ENCODE assay signal across 8 mouse cellular contexts in genomic region chr10:75667115-75667910, GRCm38 (mm10). TPM values are rescaled to one million over a fixed set of nuclear protein-coding genes. Genes with fewer than 3 reads are reported as not detected.
A peak's percentile ranks its signal among the peaks of the same experiment; 100 is the strongest.
DNase-seq lines count a peak whose midpoint lies in the region; ATAC-seq lines count a peak whose summit lies in the region.

No protein-coding gene starts in this region.

- H3K27ac ChIP-seq in hindbrain, embryonic 15.5 days (replicated peaks) = peak overlapping the region; percentile 81

- DNase-seq in adipocyte (ENCODE audit: low spot score) = peak; percentile 76
- peak; percentile 67 for DNase-seq in gastrocnemius, adult 18-20 months (ENCODE audit: low spot score)
- peak; percentile 59 to 88 for DNase-seq in left cerebral cortex, adult 8-10 months (ENCODE audit: low spot score in 2 of 2)
- peak; percentile 91 to 93 for DNase-seq in right cerebral cortex, postnatal 10 days (ENCODE audit: low spot score in 2 of 2)
- DNase-seq in urinary bladder, postnatal 25 days (ENCODE audit: low spot score) = peak; percentile 62

- peaks cover 9% of the 10 kb centered on the region; the same call in 1 of the 2 replicates for H3K27me3 ChIP-seq in hindbrain, embryonic 15.5 days

- peak overlapping the region; percentile 62 for H3K9ac ChIP-seq in hindbrain, embryonic 15.5 days

- no peaks in the 10 kb centered on the region for H3K9me3 ChIP-seq in hindbrain, embryonic 15.5 days

- under 1% methylated on average over 63 of the region's 63 CpGs for WGBS in hindbrain, embryonic 15.5 days

- peak overlapping the region; percentile 97 for H3K4me2 ChIP-seq in hindbrain, embryonic 15.5 days

- peaks cover 53% of the 10 kb centered on the region for H3K4me1 ChIP-seq in hindbrain, embryonic 15.5 days (replicated peaks)

- ATAC-seq in common myeloid progenitor, adult 5-6 weeks (replicated peaks; ENCODE audit: low read depth, poor library complexity, severe bottlenecking) = peak; percentile 53
- ATAC-seq in hindbrain, embryonic 15.5 days (ENCODE audit: low FRiP score, low read depth) = peak; percentile 67
- ATAC-seq in megakaryocyte, adult 5-6 weeks (ENCODE audit: poor library complexity, severe bottlenecking) = peak; percentile 59

- H3K36me3 ChIP-seq in hindbrain, embryonic 15.5 days = peaks cover 9% of the 10 kb centered on the region; the same call in 1 of the 2 replicates

- peak overlapping the region; percentile 51 for H3K4me3 ChIP-seq in hindbrain, embryonic 15.5 days

RNA-seq across cellular contexts. Expression of gene Susd2, which starts 23.5 kb away (rescaled TPM):
- 0.59 TPM in 1 of 2 replicates, not detected in the other for total RNA-seq in common myeloid progenitor, adult 5-6 weeks (2017)
- 1 to 10 TPM; 1.8 to 2.3 TPM for total RNA-seq in gastrocnemius, adult 18-20 months (2021)
- 7.9 and 8.1 TPM in 2 replicates for polyA plus RNA-seq in hindbrain, embryonic 15.5 days (2015; fragmentation: Nextera tagmentation; extraction: Ambion mirVana)
- total RNA-seq in left cerebral cortex, adult 8-10 months (2022) = 10 to 100 TPM in 2 of 4 experiments, 1 to 10 TPM in 2; 8.7 to 12.0 (median 10.3) TPM
- 0.16 and 0.48 TPM in 2 replicates for total RNA-seq in megakaryocyte, adult 5-6 weeks (2015)
- 0.33 and 0.49 TPM in 2 replicates for total RNA-seq in megakaryocyte, adult 5-6 weeks (2017)

Comparison
In these comparisons a context has a peak if more than half of its experiments do, and no peak if none do; other contexts are left out.
1. Peak in every context shown above with its lines: DNase-seq, ATAC-seq, H3K4me3 ChIP-seq and H3K27ac ChIP-seq.